Mouse (Mus musculus) megakaryocyte, adult 5-6 weeks (primary cell): ENCODE data around the gene Gadd45g. TPM values are rescaled to one million over a fixed set of nuclear protein-coding genes. Genes with fewer than 3 reads are reported as not detected.

Experiments used
- ATAC-seq: 2 replicates; pipeline ENCODE4 v1.8.0; 2016; ENCODE audit warnings: mild to moderate bottlenecking, inconsistent platforms; ENCODE audit not compliant: poor library complexity, severe bottlenecking
- total RNA-seq, 2 experiments: library from RNA; stranded (forward) in 1 of 2; stranded (reverse) in 1 of 2; fragments of 153-499, 151-499 nt in 1 of 2; fragments of 221-1000, 200-1000 nt in 1 of 2; gene quantifications; 2 replicates each; pipeline versions ENCODE4 v1.2.3 to v1.2.4; 2015 to 2017

Gadd45g gene
- total RNA-seq, 2 experiments from 2014 or later, result 4.4 to 8.7 TPM

DNA sequence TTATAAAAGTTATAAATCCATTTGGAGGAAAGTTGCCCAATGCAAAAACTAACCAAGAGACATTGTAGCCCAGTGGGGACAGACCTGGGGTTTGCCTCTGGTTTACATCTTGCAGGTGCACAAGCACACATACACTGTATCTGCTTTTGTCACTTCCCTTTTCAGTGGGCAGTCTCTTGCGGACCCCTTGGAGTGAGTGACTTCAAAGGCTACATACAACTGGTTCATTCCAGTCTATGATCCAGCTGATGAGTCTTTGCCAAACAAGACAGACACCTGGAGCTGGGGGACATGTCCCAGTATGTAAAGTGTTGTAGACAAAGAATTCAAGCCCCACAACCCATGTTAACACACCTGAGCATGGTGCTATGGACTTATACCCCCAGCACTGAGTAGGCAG lies 4.1 kb downstream of the Gadd45g start:
- ATAC-seq, result no peak

DNA sequence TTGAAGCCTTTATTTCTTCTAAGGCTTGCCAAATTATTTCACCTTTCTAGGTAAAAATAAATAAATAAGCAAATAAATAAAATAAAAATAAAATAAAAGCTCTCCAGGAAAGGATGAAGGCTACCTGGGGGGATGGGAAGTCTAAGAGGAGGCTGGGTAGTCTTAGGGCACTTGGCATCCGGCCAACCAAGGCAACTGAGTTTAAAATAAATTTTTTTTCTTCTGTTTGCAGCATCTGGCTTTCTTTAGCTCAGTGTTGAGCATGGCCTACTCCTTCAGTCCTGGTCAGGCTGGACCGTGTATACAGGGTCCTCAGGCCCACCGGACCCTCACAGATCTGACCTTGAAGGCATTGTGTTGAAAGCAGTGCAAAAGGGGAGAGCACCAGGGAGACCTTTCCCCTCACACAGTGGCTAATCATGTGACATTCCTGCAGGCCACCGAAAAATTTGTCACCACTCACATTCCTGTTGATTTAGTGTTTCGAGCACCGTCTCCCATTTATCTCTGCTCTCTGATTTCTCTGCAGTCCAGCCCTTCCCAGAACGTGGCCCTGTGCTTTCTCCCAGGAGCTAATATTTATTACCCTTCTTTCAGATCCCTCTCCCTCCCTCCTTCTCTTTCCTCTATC lies 6.2 kb downstream of the Gadd45g start:
- ATAC-seq, result no peak

DNA sequence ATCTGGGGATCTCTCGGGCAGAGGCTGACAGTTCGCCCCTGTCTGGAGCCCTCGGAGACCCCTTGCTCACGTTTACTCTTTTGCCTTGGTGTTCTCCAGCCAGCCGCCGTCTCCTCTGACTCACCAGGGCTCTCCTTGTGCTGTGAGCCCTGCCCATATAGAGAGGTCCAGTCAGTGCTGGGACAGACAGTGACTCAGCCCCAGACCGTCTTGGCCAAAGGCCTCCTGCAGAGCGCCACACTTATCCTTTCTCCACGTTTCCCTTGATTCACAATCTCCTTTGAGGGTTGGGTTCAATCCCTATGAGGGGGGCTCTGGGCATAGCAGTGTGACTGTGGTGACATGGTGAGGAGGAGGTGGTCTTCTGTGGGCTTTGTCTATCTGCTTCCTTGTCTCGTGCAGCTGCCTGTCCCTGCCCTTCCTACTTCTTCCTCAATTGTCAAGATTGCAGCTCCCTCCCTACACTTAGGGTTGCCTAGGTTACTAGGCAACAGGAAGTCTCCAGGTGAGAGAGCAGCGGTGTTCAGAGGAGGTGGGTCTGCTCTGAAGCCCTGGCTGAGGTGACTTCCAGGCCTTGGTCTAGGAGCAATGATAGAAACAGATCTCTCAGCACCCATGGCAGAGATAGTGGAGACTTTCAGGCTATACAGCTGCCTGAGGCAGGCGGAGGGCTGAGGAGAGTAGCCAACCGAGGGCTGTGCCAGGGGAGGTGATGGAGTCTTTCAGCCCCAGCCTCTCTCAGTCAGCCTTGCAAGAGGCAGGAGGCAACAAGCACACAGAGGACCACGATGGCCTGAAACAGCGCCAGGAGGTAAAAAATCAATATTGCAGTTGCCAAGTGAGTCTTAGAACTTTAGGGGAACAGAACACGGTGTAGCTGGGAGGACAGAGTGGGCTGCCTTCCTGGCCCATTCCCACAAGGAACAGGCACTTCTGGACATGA lies 7.1 kb downstream of the Gadd45g start:
- peak; percentile 60 for ATAC-seq

DNA sequence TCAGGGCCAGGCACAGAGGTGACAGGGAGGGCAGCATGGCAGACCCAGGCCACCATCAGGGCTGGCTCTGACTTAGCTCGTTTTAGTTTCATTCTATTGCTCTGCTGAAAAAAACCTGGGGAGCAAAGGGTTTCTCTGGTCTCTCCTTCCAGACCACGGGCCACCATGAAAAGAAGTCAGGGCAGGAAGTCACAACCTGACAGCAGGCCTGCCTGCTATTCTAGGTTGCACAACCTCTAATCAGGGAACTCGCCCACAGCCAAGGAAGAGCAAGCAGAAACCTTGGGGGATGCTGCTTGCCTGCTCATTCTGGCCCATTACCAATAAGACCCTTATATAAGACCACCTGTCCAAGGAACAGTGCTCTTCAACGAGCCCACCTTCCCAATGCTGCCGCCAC lies 9.1 kb downstream of the Gadd45g start:
- ATAC-seq, result no peak

DNA sequence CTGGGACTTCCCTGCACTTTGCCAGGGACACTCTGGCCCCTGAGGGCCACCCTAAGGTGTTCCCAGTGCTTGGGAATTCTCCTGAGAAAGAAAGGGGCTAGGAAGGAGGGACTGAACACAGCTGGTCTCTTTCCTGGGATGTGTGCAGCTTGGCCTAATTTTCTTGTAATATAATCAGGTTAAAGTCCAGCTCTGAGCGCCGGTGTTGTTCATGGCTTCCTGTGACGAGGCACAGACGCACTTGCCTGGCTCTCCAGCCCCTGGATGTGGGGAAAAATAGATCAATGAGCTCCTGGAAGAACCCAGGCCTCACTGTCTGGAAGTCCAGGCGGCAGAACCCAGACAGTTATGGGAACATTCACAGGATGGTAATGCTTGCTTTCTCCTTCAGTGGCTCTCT lies 10.7 kb downstream of the Gadd45g start:
- ATAC-seq, result no peak

DNA sequence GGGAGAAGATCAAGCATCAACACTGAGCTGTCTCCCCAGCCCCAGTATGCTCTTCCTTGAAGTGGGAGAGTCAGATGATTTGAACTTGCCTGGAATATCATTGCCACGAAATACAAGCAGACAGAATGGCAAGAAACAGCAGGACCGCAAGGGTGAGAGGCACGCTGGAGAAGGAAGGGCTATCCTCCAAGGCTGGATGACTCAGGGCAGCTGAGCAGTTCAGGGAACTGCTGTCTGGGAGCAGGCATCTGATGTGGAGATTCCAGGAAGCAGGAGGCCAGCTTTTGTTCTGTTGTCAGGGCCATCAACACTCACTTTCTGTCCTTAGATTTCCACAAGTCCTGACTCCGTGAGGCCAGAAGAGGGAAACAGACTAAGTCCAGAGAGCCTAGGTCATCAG lies 12.0 kb downstream of the Gadd45g start:
- ATAC-seq, result no peak

DNA sequence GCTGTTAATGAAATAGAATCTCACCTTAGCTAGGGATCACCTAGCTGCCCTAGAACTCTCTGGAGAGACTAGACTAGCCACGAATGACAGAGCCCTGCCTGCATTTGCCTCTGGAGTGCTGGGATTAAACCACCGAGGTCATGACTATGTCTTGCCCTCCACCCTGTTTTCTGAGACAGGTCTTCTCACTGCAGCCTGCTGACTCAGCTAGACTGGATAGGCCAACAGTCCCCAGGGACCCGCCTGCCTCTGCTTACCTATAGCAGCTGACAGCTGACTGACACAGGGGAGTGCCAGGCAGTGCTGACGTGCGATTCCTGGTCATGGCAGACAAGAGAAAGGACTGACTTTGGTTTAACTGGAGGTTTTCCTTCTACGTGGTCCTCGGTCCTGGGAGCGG lies 12.7 kb downstream of the Gadd45g start:
- no peak for ATAC-seq

DNA sequence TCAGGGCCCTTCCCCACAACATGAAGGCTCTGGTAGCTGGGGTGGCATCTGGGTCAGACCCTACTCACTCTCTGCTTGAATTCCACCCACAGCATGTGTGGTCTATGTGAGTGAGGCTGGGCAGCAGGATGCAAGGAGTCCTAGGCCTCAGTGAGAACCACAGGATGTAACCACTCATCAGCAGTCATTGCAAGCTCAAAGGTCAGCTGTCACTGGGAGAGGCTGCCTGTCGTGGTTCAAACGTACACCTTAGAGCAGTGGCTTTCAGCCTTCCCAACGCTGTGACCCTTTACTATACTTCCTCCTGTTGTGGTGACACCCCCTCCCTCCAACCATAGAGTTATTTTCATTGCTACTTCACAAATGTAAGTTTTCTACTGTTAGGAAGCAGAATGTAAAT lies 13.3 kb downstream of the Gadd45g start:
- peak; percentile 10; the same call in 1 of the 2 replicates for ATAC-seq

DNA sequence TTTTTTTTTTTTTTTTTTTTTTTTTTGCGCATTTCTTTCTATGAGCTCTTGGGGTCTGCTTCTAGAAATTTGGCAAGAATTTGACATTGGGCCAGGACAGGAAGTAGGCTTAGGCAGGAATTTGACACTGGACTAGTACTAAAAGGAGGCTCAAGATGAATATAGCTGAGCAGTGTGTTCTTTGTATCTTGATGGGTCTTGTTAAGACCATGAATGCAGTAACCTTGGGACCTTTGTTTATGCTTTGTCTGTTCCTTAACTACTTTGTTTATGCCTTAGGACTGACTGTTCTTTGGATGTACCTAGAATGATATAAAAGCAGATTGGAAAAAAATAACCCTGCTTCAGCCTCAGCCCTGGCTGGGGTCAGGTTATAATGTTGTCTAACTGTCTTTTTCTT lies 16.3 kb downstream of the Gadd45g start:
- ATAC-seq, result no peak

DNA sequence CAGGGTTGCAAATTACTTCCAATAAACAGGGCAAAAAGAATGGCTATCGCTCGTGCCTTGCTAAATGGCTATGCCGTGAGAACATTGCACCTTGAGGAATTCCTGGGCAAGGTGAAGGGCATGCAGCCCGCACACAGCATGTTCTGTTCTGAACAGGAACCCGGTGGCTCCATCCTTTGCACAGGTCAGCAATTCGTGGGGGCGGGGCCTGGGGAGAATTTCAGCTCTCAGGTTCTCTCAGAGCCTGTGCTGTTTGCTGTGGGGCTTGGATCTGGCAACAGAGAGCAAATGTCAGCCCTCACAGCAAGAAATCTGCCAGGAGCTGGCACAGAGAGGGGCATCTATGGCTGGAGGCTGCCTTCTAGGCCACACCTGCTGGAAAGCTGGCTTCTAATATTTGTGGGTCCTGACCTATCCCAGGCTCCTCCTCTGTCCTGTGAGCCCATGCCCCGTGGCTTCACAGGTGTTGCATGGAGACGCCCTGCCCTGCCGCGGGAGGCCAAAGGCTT lies 19.7 kb downstream of the Gadd45g start:
- no peak for ATAC-seq

DNA sequence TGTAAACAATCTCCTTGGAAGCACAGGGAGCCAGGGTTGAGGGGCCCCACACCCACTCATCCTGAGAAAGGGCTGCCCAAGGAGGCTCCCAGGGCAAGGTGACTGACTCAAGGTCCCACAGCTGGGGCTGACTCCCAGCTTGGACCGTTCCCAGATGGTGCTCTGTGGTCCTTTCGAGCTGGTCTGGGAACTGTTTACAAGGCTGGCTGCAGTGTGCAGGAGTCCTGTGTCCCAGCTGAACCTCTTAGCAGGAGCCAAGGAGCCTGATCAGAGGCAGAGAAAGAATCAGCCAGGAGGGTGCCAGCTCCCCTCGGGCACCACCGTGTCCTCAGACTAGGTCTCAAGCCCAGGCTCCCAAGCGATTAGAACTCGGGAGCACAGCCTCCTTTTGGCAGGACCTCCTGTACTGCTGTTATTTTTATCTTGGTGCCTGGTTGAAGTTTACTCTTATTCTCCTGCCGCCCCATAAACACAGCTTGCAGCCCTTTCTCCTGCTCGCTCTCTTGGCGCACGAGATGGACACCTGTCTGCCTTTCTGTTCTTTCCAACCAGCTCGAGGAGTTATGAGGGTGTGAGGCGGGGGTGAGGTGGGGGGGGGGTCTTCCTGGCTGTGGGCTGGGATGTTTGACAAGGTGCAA lies 22.1 kb downstream of the Gadd45g start:
- no peak for ATAC-seq

DNA sequence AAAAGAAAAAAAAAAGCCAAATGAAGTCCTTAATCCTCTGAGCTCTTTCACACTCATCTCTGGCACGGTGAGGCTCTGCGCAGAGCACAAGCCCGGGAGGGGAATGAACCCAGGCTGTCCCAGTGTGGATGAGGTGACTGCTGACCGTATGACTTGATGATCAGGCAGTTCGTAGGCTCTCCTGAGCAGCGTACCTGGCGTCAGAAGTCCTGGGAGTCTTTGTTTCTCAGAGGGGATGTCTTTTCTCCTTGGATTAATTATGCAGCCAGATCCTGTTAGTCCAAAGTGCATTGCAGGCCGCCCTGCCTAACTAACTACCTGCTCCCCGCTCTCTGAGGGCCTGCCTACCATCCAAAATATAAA lies 22.6 kb downstream of the Gadd45g start:
- ATAC-seq, result no peak

DNA sequence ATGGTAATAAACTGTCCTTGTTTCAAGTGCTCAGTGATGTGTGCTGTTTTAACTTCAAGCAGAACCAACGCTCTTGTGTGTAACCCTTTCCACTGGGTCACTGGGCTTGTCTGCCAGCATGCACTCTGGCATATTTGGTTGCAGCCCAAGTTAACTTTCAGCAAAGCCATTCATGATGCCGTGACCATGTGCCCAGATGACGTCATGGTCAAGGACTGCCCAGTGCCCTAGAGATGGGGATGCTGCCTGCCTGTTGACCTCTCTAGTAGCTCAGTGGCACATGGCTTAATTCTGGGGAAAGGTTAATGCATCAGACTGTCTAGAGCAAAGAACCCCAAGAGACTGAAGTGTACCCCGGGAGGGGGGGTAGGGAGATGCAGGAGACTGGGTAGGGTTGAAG lies 24.7 kb downstream of the Gadd45g start:
- no peak for ATAC-seq

DNA sequence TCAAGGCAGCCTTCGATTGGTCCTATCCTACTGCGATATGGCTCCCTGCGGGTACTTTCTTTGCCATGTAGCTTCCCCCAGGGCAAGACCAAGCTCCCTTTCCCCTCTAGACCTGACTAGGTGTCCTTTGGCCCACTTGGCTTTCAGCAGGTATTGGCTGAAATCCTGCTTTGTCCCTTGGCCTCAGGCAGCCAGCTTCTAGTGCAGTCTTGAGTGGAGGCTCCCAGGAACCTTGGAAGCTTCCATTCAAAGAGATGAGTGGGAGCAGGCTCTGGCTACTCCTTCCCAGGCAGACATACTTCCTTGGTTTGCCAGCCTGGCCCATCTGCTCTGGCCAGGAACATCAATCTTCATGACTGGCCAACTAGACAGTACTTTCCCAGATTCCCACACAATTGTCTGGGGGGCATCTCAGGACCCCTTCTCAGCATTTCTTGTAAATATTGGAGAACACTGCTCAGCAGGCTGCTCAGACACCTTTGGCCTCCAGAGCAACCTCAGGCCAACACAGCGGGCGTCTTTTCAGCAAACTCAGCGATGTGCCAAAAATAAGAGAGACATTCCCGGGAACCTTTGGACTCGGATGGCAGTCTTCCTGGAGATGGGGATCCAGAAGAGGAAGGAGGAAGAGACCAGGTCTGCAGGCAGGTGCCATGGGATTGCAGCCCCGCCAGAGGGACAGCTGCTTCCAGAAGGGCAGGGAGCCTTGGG lies 25.9 kb downstream of the Gadd45g start:
- no peak for ATAC-seq

DNA sequence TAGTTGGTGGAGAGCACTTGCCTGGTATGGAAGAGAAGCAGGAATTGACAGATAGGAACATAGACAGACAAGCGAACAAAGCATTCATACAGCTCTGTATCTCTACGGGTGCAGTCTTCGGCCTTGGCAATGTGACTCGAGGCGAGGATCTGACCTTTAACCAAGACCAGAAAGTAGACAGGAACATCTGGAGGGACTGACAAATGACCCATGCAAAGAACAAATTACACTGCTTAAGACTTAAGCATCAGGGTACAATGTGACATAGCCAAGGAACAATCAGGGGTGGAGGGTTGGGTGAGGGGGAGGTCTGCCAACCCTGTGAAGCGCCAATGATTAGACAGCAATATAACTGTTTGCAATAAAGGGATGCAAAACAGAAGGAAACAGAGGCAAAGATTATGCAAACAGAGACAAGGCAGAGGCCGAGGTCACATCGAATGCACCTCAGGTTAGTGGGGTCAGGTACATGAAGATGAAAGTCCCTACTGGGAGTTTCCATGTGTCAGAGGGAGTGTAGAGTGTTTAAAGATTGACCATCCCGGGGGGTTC lies 26.6 kb downstream of the Gadd45g start:
- ATAC-seq, result no peak

DNA sequence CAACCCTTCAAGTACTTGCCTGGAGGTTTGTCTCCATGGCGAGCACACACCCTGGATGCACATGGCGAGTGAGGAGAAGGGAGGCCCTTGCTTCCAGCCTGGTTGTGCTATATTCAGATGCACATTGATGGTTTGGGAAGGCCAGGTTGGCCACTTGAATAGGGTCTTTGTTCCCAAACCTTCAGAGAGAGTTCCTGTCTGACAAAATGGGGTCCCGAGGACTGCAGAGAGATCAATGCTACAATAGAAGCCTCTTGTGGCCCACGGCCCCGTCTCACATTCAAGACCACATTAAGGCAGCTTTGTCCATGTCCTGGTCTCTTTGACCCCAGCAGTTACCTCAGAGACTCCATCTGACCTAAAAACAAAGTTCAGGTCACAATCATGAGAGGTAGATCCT lies 27.3 kb downstream of the Gadd45g start:
- ATAC-seq, result no peak

DNA sequence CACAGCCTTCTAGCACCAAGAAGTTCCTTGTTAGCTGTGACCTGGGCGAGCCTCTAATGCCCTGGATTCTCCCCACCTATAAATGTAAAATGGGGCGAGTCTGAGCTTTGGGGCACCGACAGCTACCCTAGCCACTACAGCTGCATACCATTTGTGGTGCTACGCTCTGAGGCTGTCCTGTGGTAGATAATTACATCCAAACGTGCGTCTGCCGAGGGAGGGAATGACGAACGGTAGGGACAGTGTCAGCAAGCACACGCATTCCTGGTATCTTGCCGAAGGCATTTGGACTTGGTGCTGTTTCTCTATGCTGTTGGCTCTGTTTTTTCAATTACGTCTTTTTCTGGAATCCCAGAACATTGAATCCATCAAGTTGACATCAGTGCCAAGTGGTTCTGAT lies 29.7 kb downstream of the Gadd45g start:
- ATAC-seq, result no peak

DNA sequence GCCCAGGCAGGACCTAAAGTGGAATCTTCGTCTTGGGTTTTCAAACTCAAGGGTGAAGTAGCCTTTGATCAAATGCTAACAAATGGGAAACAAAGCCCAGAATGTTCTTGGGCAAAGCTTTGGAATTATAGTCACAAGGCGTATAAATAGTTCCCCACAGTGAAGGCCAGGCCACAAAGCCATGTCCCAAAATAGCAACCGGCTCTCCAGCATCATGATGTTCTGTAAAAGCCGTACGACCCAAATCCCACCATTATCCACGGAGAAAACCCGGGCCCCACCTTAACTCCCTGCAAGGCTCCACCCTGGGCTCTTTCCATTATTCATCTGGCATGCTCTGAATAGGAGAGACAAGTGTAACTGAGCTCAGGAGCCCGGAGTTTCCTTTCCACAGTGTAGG lies 32.3 kb downstream of the Gadd45g start:
- ATAC-seq, result no peak

DNA sequence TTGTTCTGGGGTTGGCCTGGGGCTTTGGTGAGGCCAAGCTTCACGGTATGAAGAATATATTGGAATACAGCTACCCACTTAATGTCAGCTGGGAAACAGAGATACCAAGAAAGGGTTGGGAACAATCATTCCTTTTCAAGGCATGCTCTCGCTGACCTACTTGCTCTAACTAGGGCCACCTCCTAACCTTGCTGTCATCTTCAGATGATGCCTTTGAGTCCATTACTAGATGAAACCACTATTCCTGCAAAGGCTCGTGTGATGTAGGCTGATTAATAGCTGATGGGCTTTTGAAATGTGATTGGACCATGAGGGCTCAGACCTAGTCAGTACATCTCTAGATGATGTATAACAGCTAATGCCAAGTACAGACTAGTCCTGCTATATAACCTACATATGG lies 33.1 kb downstream of the Gadd45g start:
- ATAC-seq, result no peak

DNA sequence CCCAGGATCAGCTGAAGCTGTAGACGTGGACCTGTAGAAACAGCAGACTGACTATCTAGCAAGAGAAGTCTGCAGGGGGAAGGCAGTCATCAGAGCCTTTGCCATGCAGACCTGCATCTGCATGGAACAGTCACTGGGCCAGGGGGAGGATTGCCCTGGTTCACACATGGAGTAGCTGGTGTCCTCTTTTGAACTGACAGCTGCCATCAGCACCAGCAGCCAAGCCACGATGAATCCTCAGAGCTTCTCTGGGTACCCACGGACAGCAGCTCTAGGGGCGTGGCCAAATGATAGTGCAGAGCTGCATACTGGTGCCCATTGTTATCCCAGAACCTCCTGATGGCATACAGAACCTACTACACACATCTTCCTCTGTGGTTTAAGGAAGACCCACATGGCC lies 33.5 kb downstream of the Gadd45g start:
- no peak for ATAC-seq
